Mouse (Mus musculus): ENCODE data around the gene Cdh13.

GRCm38 (mm10) chr8:118569366-118569765 is 285.8 kb downstream of the Cdh13 start:
- TF ChIP-seq POLR2A (IDR thresholded peaks at IDR 0.05; ENCODE audit: insufficient read length, low read depth) (no peak), USF1 (IDR thresholded peaks at IDR 0.05; ENCODE audit: low read depth) (no peak), TCF12 (IDR thresholded peaks at IDR 0.05; ENCODE audit: insufficient read depth, poor library complexity, severe bottlenecking) (no peak), POLR2AphosphoS2 (IDR thresholded peaks at IDR 0.05; ENCODE audit: insufficient read length, low read depth) (no peak)

Data from myocyte (in vitro differentiated cells).